Mouse (Mus musculus) G1E (cell line): ENCODE measurements around the gene Rpl37. TPM values are rescaled to one million over a fixed set of nuclear protein-coding genes. Genes with fewer than 3 reads are reported as not detected.
"Not testable (repeated sequence)": the region's sequence is repeated elsewhere in the genome, so short reads cannot be mapped to it uniquely, and the experiment has no call there.

Experiments
- ATAC-seq: 2 replicates; pipeline ENCODE4 v1.8.0; 2016; ENCODE audit warnings: mild to moderate bottlenecking; ENCODE audit not compliant: insufficient number of reproducible peaks, poor library complexity, low FRiP score, severe bottlenecking; ENCODE audit errors: extremely low read depth
- DNase-seq: peaks from one replicate; pipeline ENCODE4 v3.0.0; 2012; ENCODE audit warnings: low spot score
- H3K27me3 ChIP-seq: 2 replicates; pipeline ENCODE4 v1.6.1; 2012; ENCODE audit warnings: mild to moderate bottlenecking, low read length, inconsistent platforms; ENCODE audit not compliant: insufficient read depth
- H3K36me3 ChIP-seq: replicated peaks from 2 replicates; pipeline ENCODE3; 2012; ENCODE audit warnings: mild to moderate bottlenecking, inconsistent platforms
- H3K4me1 ChIP-seq: 2 replicates; pipeline ENCODE4 v1.6.1; 2012; ENCODE audit warnings: low read depth, low read length, inconsistent platforms, mixed read lengths; ENCODE audit not compliant: insufficient read depth
- H3K4me3 ChIP-seq: 2 replicates; pipeline ENCODE4 v1.5.1; 2012; ENCODE audit warnings: low read depth, mild to moderate bottlenecking, inconsistent platforms, low read length, moderate library complexity, mixed read lengths
- H3K9me3 ChIP-seq: replicated peaks from 2 replicates; pipeline ENCODE4 v1.6.1; 2012; ENCODE audit warnings: inconsistent platforms
- CTCF ChIP-seq: IDR thresholded peaks from 2 replicates; pipeline ENCODE4 v1.5.1; 2012; ENCODE audit warnings: low read depth, low read length, inconsistent platforms, mixed read lengths
- GATA1 ChIP-seq: IDR thresholded peaks from 2 replicates; pipeline ENCODE4 v1.6.1; 2012; ENCODE audit warnings: borderline replicate concordance, low read length, inconsistent platforms, mixed read lengths
- GATA2 ChIP-seq: IDR thresholded peaks from 2 replicates; pipeline ENCODE4 v1.6.1; 2012; ENCODE audit warnings: low read depth, low read length, inconsistent platforms, borderline replicate concordance
- POLR2AphosphoS5 ChIP-seq: IDR thresholded peaks from 2 replicates; pipeline ENCODE4 v1.6.1; 2012; ENCODE audit warnings: low read depth, low read length, inconsistent platforms; ENCODE audit not compliant: insufficient replicate concordance
- TAL1 ChIP-seq: conservative IDR thresholded peaks from 2 replicates; pipeline ENCODE4 v1.6.1; 2012; ENCODE audit warnings: low read depth, low read length, inconsistent platforms, mixed read lengths
- polyA plus RNA-seq: library from polyadenylated mRNA; stranded (reverse); fragments of >175 nt; gene quantifications from 2 replicates; pipeline ENCODE4 v1.2.3, GENCODE M21; 2012
- total RNA-seq, 2 experiments: library from RNA; stranded (forward) in 1 of 2; stranded (reverse) in 1 of 2; fragments of 200-1000 nt in 1 of 2; fragments of >200 nt in 1 of 2; fragmentation: Nextera tagmentation in 1 of 2; gene quantifications; 2 replicates each; pipeline ENCODE4 v1.2.3; 2014 to 2017

The Rpl37 gene
- total and polyA plus RNA-seq, 3 experiments = 48.0 to 1,244 (median 374) TPM

DNA sequence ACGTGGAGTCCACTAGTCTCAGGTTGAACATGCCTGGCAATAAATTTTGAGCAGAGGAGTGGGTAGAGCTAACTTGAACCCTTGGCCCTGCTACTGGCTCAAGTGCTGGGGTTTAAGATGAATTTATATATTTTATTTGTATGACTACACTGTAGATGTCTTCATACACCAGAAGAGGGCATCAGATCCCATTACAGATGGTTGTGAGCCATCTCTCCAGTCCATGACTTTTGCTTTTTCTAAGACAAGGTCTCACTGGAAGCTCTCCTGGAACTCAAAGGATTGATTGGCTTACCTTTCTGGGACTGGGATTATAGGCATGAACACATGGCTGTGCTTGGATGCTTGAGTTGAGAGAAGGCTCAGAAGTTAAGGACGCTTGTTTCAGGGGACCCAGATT is 3.3 kb downstream of the Rpl37 start:
- peaks cover 53% of the 10 kb centered on the region for H3K4me1 ChIP-seq
- DNase-seq (no peak), ATAC-seq (no peak)
- peak overlapping the region; percentile 95; the same call in 1 of the 2 replicates for H3K4me3 ChIP-seq
- H3K9me3 ChIP-seq = no peaks in the 10 kb centered on the region
- H3K27me3 ChIP-seq = no peaks in the 10 kb centered on the region
- TF ChIP-seq GATA2 (no peak), POLR2AphosphoS5 (no peak), CTCF (no peak), TAL1 (no peak), GATA1 (no peak)
- H3K36me3 ChIP-seq = peaks cover 74% of the 10 kb centered on the region

DNA sequence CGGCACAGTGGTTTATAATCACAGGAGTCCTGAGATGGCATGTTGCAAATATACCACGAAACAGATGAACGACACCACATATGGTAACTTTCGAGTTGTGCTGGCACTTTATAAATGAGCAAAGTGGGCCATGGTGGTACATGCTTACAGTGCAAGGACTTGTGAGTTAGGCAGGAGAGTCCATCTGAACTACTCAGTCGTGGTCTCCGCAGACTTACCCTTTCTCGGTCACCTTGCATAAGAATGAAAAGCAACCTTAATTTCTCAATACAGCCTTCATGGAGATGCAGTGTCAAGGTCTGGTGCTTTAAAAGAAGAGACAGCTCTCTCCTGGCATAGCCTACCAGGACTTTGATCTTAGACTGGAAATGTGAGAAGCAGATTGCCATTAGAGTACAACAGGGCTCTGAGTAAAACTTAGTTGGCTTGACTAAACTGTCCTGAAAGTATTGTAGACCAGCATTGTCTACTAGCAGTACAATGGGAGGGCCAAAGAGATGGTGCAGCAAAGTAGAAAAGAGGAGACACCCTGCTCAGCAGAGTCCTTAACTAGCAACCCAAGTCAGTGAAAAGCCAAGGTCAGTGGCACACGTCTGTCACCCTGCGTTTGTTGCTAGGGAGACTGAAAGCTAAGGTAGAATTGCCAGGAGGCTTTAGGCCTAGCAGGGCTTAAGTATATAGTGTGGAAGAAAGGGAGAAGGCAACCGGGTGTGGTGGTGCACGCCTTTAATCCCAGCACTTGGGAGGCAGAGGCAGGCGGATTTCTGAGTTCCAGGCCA is 5.3 kb downstream of the Rpl37 start:
- ATAC-seq (no peak), DNase-seq (no peak)
- peaks cover 80% of the 10 kb centered on the region for H3K36me3 ChIP-seq

DNA sequence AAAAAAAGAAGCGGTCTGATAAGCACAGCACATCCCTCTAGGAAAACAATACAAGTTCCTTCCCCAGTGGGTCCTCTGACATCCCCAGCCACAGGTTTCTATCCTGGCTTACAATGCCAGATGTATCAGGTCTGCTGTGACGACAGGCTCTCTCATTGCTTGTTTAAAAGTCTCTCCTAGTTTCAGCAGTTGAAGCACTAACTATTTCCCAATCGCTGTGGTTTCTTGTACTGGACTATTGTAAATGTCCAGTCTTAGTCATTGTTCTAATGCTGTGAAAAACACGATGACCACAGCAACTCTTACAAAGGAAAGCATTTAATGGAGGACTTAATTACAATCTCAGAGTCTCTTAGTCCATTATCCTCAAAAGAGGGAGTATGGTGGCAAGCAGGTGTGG is 10.0 kb downstream of the Rpl37 start:
- Histone ChIP-seq H3K36me3 (peaks cover 35% of the 10 kb centered on the region), H3K4me3 (no peak overlapping the region), H3K4me1 (peaks cover 62% of the 10 kb centered on the region), H3K9me3 (peaks cover 5% of the 10 kb centered on the region; the same call in 1 of the 2 replicates), H3K27me3 (no peaks in the 10 kb centered on the region)
- DNase-seq (no peak), ATAC-seq (no peak)
- TF ChIP-seq POLR2AphosphoS5 (no peak), TAL1 (no peak), GATA1 (no peak), GATA2 (no peak)

More for the DNA sequence above, 5.3 kb downstream of the Rpl37 start:
- Histone ChIP-seq H3K27me3 (no peaks in the 10 kb centered on the region), H3K4me3 (no peak overlapping the region), H3K9me3 (no peaks in the 10 kb centered on the region), H3K4me1 (peaks cover 57% of the 10 kb centered on the region)
- TF ChIP-seq POLR2AphosphoS5 = peak; percentile 16; the same call in 1 of the 2 replicates
- TF ChIP-seq CTCF = no peak

DNA sequence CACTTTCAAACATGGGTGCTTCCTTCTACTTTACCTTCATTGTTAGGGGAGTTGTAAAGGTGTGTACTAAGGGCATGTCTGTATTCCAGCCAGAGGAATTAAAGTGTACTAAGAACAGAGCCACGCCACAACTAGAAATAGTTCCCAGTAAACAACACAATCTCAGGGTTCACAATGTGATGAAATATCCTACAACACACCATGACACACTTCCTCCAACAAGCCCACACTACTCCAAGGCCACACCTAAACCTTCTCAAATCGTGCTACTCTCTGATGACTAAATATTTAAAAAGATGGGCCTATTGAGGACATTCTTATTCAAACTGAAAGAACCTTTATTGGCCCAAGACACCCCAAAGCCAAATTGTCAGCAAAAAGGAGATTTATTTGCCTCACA is 11.0 kb downstream of the Rpl37 start:
- no peaks in the 10 kb centered on the region for H3K27me3 ChIP-seq
- peaks cover 61% of the 10 kb centered on the region for H3K4me1 ChIP-seq
- H3K4me3 ChIP-seq = no peak overlapping the region
- no peak for TF ChIP-seq CTCF
- no peak for ATAC-seq
- peaks cover 25% of the 10 kb centered on the region for H3K36me3 ChIP-seq
- H3K9me3 ChIP-seq = peaks cover 5% of the 10 kb centered on the region; the same call in 1 of the 2 replicates
- no peak for DNase-seq

DNA sequence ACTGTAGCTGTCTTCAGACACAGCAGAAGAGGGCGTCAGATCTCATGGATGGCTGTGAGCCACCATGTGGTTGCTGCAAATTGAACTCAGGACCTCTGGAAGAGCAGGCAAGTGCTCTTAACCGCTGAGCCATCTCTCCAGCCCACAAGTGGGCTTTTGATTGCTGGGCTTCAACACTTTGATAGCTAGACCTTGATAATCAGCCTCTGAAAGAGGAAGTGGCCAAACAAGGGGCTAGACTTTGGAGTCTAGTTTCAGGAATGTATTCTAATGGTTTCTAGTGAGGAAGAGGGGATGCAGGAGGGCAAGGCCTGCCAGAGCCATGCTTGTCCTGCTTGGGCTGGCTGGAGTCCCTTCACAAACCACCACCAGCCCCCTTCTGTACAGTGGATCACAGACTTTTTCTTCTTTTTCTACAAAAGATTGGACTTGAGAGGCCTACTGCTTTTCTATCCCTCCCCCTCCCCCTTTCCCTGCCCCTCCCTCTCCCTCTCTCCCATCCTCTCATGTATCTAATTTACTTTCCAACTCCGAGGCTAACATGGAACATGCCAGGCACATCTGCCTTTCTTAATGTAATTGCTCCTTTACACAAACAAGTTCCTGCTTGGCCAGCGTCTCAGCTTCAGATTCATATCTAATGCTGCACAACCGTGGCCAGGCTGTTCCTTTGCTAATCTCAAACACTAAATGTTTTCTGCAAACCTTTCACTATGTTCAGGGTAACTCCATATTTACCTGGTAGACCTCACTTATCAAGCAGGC is 11.9 kb downstream of the Rpl37 start:
- H3K27me3 ChIP-seq = no peaks in the 10 kb centered on the region
- TF ChIP-seq GATA2 = no peak
- no peak for TF ChIP-seq CTCF
- no peak for TF ChIP-seq GATA1
- TF ChIP-seq TAL1 = no peak
- TF ChIP-seq POLR2AphosphoS5 = no peak
- DNase-seq (no peak), ATAC-seq (no peak)
- H3K36me3 ChIP-seq = peaks cover 16% of the 10 kb centered on the region
- H3K4me1 ChIP-seq = peaks cover 60% of the 10 kb centered on the region
- H3K9me3 ChIP-seq = peaks cover 5% of the 10 kb centered on the region; the same call in 1 of the 2 replicates
- H3K4me3 ChIP-seq = no peak overlapping the region; the same call in 1 of the 2 replicates

DNA sequence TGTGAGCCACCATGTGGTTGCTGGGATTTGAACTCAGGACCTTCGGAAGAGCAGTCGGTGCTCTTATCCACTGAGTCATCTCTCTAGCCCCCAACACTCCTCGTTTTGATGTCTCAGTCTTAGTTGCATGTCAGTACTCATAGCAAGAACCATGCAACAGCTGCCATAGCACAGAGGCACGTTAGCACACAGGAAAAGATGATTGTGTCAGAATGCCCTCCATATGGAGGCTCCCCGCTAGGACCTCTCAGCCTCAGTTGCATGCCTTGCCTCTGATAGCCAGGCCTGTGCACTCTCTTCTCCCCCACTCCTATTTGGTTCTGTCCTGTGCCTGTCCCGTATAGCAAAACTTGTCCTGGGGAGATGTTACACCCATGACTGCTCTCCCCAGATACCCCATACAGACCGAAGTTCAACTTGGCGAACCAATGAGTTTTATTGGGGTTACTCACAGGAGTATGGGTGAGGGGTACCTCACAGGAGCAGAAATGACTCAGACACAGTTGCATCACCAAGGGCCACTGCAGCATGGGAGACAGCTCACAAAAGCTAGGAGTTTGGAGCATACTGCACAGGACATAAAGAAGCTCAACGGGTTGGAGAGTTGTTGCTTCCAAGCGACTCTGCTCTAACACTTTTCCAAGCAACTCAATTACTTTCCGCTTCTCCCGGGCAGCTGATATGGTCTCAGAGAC is 12.8 kb downstream of the Rpl37 start:
- no peak for DNase-seq
- no peak for TF ChIP-seq CTCF
- ATAC-seq = no peak
- Histone ChIP-seq H3K9me3 (peaks cover 5% of the 10 kb centered on the region; the same call in 1 of the 2 replicates), H3K27me3 (no peaks in the 10 kb centered on the region), H3K4me3 (no peak overlapping the region), H3K36me3 (peaks cover 11% of the 10 kb centered on the region), H3K4me1 (peaks cover 65% of the 10 kb centered on the region)

DNA sequence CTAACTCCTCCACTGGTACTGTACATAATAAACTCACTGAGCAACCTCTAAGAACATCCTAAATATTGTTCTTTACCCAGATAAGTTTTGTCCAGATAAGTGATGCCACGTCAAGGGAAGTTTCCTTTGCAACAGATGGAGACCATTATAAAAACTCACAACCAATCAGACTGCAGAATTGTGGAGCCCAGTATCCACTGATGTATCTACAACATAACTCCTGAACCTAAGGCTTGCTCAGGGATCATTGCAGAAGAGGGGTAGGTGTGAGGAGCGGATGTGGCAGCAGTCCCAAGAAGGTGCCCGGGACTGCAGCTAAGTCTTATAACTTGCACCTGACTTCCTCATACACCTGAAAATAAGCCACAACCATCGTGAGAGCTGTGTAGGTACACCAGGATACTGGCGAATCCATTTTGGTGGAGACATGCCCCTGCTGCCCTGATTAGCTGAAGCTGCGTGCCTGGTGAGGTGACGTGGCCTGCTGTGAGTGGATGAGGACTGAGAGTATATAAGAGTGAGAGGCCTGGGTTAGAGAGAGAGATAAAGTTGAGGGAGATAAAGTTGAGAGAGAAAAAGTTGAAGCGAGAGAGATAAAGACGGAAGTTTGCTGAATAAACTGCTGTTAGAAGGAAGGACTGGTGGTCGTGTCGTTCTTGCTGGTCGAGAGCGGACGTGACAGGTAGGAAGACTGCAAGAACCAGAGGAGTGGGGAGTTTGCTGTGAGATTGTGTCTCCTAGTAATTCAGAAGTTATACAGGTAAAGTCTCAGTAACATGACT is 14.6 kb downstream of the Rpl37 start:
- H3K27me3 ChIP-seq, H3K36me3 ChIP-seq, DNase-seq, H3K4me3 ChIP-seq, H3K9me3 ChIP-seq, ATAC-seq: not testable (repeated sequence)
- H3K4me1 ChIP-seq = peaks cover 74% of the 10 kb centered on the region
